Mouse (Mus musculus) lung, adult 2 months (tissue): ENCODE measurements around the gene Gss.

Experiments
- CTCF ChIP-seq: fragments of 200-500 bp; IDR thresholded peaks from 2 replicates; pipeline ENCODE4 v1.5.1; 2011; ENCODE audit warnings: mild to moderate bottlenecking, low read length, control low read depth; ENCODE audit not compliant: insufficient read depth
- POLR2A ChIP-seq: fragments of 200-500 bp; IDR thresholded peaks from 2 replicates; pipeline ENCODE4 v1.6.1; 2011; ENCODE audit warnings: low read depth, mild to moderate bottlenecking, control low read depth, low read length, borderline replicate concordance; ENCODE audit errors: extremely low read depth

GRCm38 (mm10) chr2:155635961-155636360 is 43.4 kb upstream of the Gss start:
- TF ChIP-seq POLR2A (no peak), CTCF (no peak)
